Mouse (Mus musculus) cerebellum, adult 2 months (tissue): ENCODE data around the gene Ipo11.

Experiments
- CTCF ChIP-seq: fragments of 200-500 bp; IDR thresholded peaks from 2 replicates; pipeline ENCODE4 v1.5.1; 2011; ENCODE audit warnings: low read depth, mild to moderate bottlenecking, control low read depth, low read length, moderate library complexity, borderline replicate concordance; ENCODE audit not compliant: insufficient read depth
- POLR2A ChIP-seq: fragments of 200-500 bp; IDR thresholded peaks from 2 replicates; pipeline ENCODE4 v1.6.1; 2011; ENCODE audit warnings: low read length, control low read depth, borderline replicate concordance; ENCODE audit not compliant: insufficient read depth

DNA sequence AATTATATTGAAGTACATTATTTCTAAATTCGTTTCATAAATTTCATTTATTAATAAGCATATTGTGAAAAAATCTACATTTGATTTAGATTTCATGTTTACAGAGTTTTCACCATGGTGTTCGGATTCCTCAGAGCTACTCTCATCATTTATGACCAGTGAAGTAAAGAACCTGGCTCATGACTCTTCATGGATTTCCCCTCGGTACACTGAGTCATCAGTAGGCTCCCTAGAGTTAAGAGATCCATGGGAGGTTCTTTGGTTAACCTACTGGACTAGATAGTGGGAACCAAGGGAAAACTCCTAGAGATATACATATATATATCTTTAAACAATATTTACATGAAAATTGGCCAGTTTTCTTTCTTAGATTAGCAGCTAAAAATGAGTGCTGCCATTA lies 23.8 kb upstream of the Ipo11 start:
- TF ChIP-seq CTCF (no peak), POLR2A (no peak)
